Mouse (Mus musculus) C2C12 (cell line): ENCODE measurements around the gene Ankrd52. TPM values are rescaled to one million over a fixed set of nuclear protein-coding genes. Genes with fewer than 3 reads are reported as not detected.

Experiments
- H3K27me3 ChIP-seq: one replicate; pipeline ENCODE4 v1.6.1; 2011; ENCODE audit not compliant: control insufficient read depth, insufficient read depth, insufficient read length
- H3K36me3 ChIP-seq: one replicate; pipeline ENCODE4 v1.6.1; 2011; ENCODE audit not compliant: control insufficient read depth, insufficient read depth
- H3K4me3 ChIP-seq: one replicate; pipeline ENCODE4 v1.5.1; 2011; ENCODE audit warnings: mild to moderate bottlenecking, control low read depth; ENCODE audit not compliant: poor library complexity, insufficient read depth, severe bottlenecking
- H3K79me2 ChIP-seq: one replicate; pipeline ENCODE4 v1.6.1; 2011; ENCODE audit not compliant: control insufficient read depth, insufficient read depth
- H3K79me3 ChIP-seq: one replicate; pipeline ENCODE4 v1.6.1; 2011; ENCODE audit warnings: low read depth, control low read depth
- H3ac ChIP-seq: one replicate; pipeline ENCODE3; 2011; ENCODE audit warnings: low read depth; ENCODE audit not compliant: control insufficient read depth, insufficient read length
- CEBPB ChIP-seq: IDR thresholded peaks from one replicate; pipeline ENCODE4 v1.6.1; 2011; ENCODE audit warnings: low read depth, mild to moderate bottlenecking, control low read depth, moderate library complexity
- CTCF ChIP-seq: IDR thresholded peaks from one replicate; pipeline ENCODE4 v1.5.1; 2011; ENCODE audit not compliant: control insufficient read depth, insufficient read depth, insufficient read length
- FOSL1 ChIP-seq: IDR thresholded peaks from one replicate; pipeline ENCODE4 v1.8.0; 2011; ENCODE audit warnings: mild to moderate bottlenecking, low read length; ENCODE audit not compliant: poor library complexity, insufficient read depth, severe bottlenecking
- MAX ChIP-seq: IDR thresholded peaks from one replicate; pipeline ENCODE4 v1.6.1; 2011; ENCODE audit warnings: mild to moderate bottlenecking, control low read depth
- MYOD1 ChIP-seq: IDR thresholded peaks from one replicate; pipeline ENCODE4 v1.6.1; 2011; ENCODE audit warnings: low read depth; ENCODE audit not compliant: control insufficient read depth, insufficient read length
- MYOG ChIP-seq: IDR thresholded peaks from one replicate; pipeline ENCODE4 v1.6.1; 2011; ENCODE audit not compliant: control insufficient read depth, insufficient read length; ENCODE audit errors: extremely low read depth
- USF1 ChIP-seq: IDR thresholded peaks from one replicate; pipeline ENCODE4 v1.6.1; 2011; ENCODE audit warnings: low read depth, mild to moderate bottlenecking, control low read depth, moderate library complexity
- polyA plus RNA-seq: library from polyadenylated mRNA; unstranded; fragments of >200 nt; fragmentation: generic; extraction: Trizol; gene quantifications from one replicate; pipeline ENCODE4 v1.2.1, GENCODE M21; 2012; ENCODE audit warnings: missing spikeins

Ankrd52 gene
- polyA plus RNA-seq, 1 experiment: 35.9 TPM

DNA sequence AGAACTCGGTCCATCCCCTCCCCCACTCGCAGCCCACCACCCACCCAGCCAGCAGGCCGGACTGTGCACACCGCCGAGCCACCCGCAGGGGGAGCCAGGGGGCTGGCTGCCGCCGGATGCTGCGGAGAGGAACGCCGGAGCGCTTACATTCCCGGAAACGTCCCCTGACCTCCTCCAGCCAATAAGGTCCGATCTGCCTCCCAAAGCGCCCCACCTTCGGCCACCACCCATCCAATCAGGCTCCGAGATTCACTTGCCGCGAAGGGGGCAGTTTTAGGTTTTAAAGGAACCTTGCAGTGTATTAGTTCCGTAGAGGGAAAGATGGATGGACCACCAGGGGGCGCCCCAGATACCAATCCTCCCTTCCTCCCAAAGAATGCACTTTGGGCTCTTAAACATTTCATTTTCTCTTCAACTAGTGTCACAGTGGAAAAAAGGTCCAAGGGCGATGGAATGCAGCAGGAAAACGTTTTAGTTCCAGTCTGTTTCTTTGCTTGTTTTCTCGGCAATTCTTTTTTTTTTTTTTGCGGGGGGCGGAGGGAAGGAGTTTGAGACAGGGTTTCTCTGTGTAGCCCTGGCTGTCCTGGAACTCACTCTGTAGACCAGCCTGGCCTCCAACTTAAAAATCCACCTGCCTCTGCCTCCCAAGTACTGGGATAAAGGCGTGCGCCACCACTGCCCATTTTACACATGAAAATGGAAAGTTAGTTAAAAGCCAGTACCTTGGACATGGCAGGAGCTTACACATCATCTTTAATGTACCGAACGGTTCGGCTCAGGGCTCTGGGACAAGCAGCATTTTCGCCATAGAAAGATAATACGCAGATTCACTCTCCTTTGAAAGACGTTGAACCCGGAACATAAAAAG, 33.0 kb downstream of the Ankrd52 start:
- H3K36me3 ChIP-seq: peaks cover 41% of the 10 kb centered on the region
- peak overlapping the region; percentile 98 for H3K4me3 ChIP-seq
- TF ChIP-seq MYOG (no peak), CTCF (peak; percentile 94), MAX (peak; percentile 45)
- no peaks in the 10 kb centered on the region for H3K27me3 ChIP-seq
- peak overlapping the region; percentile 79 for H3ac ChIP-seq
- peaks cover 58% of the 10 kb centered on the region for H3K79me2 ChIP-seq
- H3K79me3 ChIP-seq: peaks cover 33% of the 10 kb centered on the region

DNA sequence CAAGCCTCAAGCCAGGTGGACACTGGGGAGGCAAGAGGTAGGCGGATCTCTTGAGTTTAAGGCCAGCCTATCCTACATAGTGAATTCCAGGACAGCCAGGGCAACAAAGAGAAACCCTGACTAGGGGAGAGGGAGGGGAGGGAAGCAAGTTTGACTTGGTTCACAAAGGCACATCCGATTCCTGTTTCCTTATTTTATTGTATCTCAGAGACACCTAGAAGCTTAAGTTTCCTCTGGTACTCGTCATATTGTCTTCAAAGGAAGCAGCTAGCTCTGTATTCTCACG, 33.6 kb downstream of the Ankrd52 start:
- TF ChIP-seq CTCF: no peak
- TF ChIP-seq MAX: no peak
- TF ChIP-seq MYOG: no peak
- TF ChIP-seq FOSL1: no peak
- no peak for TF ChIP-seq MYOD1
- no peak for TF ChIP-seq CEBPB
- TF ChIP-seq USF1: no peak
- peaks cover 64% of the 10 kb centered on the region for H3K79me2 ChIP-seq
- H3K27me3 ChIP-seq: no peaks in the 10 kb centered on the region
- H3K79me3 ChIP-seq: peaks cover 36% of the 10 kb centered on the region
- peak overlapping the region; percentile 67 for H3ac ChIP-seq
- peak overlapping the region; percentile 98 for H3K4me3 ChIP-seq
- H3K36me3 ChIP-seq: peaks cover 43% of the 10 kb centered on the region

DNA sequence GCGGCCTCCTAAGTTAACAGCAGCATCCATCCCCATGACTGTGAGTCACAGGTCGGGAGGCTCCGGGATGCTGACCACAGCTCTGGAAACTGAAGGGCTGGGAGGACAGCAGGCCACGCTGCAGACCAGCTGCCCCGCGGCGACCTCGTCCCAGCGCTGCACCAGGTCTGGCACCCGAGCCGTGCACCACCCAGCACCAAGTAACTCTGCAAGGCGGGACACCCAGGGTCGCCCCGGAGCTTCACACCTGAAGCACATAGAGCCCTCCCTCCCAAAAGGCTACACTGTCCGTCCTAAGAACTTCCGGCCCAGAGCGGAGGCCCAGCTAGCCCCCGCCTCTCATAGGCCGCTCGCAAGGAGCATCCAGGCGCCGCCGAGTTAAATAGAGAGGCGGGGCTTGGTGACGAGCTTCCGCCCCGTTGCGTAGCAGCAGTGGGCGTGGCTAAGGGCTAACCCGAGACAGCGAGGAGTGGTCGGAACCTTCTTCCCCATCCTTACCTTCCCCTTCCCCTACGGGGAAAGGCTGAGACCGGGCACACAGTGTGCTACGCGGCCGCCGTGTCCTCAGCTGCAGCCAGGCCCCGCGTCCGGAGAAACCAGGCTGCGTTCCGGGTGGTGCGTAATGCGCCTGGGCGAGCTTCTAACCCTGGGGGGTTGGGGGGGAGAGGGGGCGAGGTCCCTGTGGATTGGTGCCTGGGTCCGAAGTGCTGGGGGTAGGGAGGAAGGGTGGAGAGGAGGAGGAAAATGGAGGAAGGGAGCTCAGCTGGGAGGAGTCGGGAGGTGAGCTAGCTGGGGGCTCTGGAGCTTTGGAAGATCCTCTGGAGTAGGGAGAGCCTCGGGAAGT, 34.5 kb downstream of the Ankrd52 start, which contains the start of the genes Nabp2 and Rnf41:
TSS of gene Nabp2 (minus strand) at position 282 of the 844 bp plus-strand sequence.
TSS of gene Rnf41 (plus strand) at position 447 of the 844 bp plus-strand sequence.
- H3K79me3 ChIP-seq: peaks cover 41% of the 10 kb centered on the region
- no peaks in the 10 kb centered on the region for H3K27me3 ChIP-seq
- H3ac ChIP-seq: peak within 1 kb of the TSS; percentile 81
- peaks cover 72% of the 10 kb centered on the region for H3K79me2 ChIP-seq
- peak within 1 kb of the TSS; percentile 98 for H3K4me3 ChIP-seq
- TF ChIP-seq USF1 (no peak), CEBPB (no peak), CTCF (no peak), MYOG (no peak), MAX (peak; percentile 66), MYOD1 (peak; percentile 40), FOSL1 (peak; percentile 26)
- H3K36me3 ChIP-seq: peaks cover 44% of the 10 kb centered on the region

DNA sequence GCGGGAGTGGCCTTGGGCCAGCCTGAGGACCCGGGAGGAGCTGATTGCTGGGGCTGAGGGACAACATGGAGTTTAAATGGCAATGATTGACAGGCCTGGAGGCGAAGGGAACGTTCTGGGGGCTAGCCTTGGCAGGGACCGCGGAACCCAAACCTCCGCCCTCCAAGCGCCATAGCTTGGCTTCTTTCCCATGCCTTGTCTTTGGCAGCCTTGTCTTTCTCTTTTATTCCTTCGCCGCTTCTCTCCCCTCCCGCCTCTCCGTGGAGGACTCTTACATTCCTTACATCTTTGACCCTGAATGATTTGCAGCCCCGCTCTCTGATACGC, 35.1 kb downstream of the Ankrd52 start:
- TF ChIP-seq MYOG: no peak
- TF ChIP-seq MAX: no peak
- no peak for TF ChIP-seq FOSL1
- TF ChIP-seq CEBPB: no peak
- TF ChIP-seq CTCF: no peak
- no peak for TF ChIP-seq USF1
- TF ChIP-seq MYOD1: no peak
- Histone ChIP-seq H3K36me3 (peaks cover 44% of the 10 kb centered on the region), H3K79me3 (peaks cover 46% of the 10 kb centered on the region), H3K27me3 (no peaks in the 10 kb centered on the region), H3ac (peak overlapping the region; percentile 81), H3K4me3 (peak overlapping the region; percentile 98), H3K79me2 (peaks cover 74% of the 10 kb centered on the region)

DNA sequence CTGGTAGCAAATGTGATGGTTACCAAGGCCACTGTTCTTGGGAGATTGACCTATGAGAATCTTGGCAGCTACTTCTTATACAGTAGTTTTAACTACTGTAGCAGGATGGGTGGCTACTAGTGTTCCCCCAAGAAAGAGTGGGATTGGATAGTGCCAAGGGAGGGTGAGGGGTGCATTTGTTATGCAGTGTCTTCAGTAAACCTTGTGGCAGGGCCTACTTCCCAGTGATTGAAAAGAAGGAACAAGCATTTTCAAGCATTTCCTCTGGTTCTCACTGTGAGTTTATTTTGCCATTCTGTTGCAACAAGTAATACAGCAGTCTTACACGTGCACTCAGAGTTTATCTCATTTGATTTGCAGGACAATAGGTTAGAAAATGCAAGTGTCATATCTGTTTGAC, 35.6 kb downstream of the Ankrd52 start:
- H3K36me3 ChIP-seq: peaks cover 44% of the 10 kb centered on the region
- peak overlapping the region; percentile 81 for H3ac ChIP-seq
- no peak for TF ChIP-seq USF1
- TF ChIP-seq CTCF: no peak
- no peak for TF ChIP-seq MYOD1
- no peak for TF ChIP-seq CEBPB
- TF ChIP-seq MAX: no peak
- no peak for TF ChIP-seq FOSL1
- TF ChIP-seq MYOG: no peak
- H3K4me3 ChIP-seq: peak overlapping the region; percentile 98
- H3K27me3 ChIP-seq: no peaks in the 10 kb centered on the region
- peaks cover 46% of the 10 kb centered on the region for H3K79me3 ChIP-seq
- peaks cover 76% of the 10 kb centered on the region for H3K79me2 ChIP-seq
